Mouse (Mus musculus) urinary bladder, adult 18-20 months (tissue): Measurements from ENCODE around the gene Ccs.

ENCODE experiments used
- DNase-seq, 2 experiments: peaks; one replicate each; pipeline ENCODE4 v3.0.0; 2022; ENCODE audit warnings: low spot score in 2 of 2, mixed read lengths in 2 of 2

Gene Ccs

GRCm38 (mm10) chr19:4782891-4783290 is 56.2 kb downstream of the Ccs start:
- no peak for DNase-seq
